Mouse (Mus musculus): Measurements from ENCODE around the gene Cstf2.

Cstf2 gene

DNA sequence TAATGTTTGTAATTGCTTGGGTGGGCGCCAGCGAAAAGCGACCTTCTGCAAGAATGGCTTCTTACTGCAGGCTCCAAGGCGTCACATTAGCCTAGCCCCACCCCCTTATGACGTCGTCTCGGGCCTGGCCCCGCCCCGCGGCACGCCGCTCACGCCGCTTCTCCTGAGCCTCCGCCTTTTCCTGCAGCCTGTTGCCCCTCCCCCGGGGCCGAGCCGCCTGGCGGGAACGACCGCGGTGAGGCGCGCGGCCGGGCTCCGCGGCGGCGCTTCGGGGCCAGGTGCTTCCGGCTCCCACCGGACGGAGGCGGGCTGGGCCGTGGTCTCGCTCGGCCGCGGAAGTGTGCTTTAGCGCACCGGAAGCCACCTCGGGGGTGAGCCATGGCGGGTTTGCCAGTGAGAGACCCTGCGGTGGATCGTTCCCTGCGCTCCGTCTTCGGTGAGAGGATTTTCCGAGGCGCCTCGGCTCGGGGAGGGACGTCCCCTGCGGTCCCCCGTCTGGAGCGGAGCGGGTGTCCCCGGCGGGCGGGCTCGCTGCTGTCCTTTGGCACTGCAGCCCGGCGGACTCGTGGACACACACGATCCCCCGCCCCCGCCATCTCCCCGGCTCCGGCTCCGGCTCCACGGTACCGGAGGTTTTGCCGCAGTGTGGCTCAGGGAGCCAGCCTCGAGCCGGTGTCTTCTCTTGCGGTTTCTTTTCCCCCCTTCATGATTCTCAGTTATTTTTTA, at the start of gene Cstf2:
Gene Cstf2, plus strand, starts transcription at position 201 of the 726 bp plus-strand sequence.
- DNase-seq (ENCODE audit: low read depth): peak; percentile 94

DNA sequence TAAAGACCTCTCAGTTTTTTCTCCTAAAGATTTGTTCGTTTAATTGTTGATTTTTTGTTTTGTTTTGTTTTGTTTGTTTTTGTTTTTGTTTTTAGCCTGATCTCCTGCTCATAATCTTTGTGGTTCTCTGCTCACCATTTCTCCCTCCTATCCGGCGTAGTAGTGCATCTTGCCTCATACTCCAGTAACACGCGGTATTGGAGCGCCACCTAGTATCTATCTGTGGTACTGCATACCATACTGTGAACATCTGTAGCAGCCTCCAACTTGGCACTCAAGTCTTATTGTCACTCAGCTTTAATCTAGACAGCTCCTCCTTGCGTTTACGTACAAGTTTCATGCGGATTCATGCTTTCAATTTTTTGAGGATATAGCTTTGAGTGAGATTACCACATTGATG, 40.0 kb upstream of the Cstf2 start:
- peak; percentile 65 for DNase-seq (ENCODE audit: low read depth)

DNA sequence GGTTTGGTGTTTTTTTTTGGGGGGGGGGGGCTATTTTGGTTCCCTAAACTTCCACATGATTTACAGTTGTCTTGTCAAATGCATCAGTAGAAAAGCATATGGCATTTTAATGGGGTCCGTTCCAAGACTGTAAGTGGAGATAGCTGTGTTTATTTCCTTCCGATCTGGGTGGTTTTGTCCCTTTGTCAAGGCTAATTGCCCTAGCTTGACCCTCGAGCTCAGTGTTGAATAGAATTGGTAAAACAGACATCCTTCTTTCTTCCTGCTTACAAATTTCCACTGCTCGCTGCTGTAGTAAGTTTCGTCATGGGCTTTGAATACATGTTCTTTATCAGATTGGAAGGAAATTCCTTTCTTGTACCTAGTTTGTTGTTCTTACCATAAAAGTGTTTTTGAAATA, 38.3 kb upstream of the Cstf2 start:
- no peak for DNase-seq (ENCODE audit: low read depth)

DNA sequence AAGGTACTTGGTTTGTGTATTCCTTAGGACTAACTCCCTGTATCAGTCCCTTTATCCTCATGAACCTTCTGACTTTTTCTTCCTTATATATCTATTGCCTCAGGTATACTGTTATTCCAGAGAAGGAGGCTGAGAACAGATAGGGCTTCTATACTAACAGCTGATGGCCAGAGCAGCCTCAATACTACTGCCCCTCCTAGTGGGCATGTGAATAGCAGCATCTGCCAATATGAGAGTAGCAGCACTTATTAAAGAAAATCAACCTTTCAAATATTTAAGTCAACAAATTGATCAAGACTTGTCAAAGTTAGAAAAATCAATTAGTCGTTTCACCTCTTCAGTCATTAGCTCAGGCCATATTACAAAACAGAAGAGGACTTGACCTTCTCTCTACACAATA, 10.0 kb upstream of the Cstf2 start:
- DNase-seq (ENCODE audit: low read depth): no peak

DNA sequence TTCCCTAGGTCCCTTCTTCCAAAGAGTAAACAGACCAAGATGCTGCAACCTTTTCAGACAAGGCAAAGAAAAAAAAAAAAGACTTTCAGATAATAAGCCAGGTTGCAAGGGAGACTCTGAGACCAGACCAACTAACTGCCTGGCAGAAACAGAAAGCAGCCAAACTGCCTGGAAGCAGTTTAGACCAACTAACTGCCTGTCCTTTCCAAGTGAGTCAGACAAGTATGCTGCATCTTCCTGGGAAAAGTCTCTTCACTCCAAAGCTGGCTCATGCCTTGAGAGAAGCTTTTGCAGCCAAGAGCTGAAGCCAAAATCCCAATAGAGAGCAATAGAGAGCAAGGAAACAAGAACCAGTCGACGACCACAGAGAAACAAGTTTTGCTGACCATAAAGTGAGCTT, 2.1 kb upstream of the Cstf2 start:
- no peak for DNase-seq (ENCODE audit: low read depth)

DNA sequence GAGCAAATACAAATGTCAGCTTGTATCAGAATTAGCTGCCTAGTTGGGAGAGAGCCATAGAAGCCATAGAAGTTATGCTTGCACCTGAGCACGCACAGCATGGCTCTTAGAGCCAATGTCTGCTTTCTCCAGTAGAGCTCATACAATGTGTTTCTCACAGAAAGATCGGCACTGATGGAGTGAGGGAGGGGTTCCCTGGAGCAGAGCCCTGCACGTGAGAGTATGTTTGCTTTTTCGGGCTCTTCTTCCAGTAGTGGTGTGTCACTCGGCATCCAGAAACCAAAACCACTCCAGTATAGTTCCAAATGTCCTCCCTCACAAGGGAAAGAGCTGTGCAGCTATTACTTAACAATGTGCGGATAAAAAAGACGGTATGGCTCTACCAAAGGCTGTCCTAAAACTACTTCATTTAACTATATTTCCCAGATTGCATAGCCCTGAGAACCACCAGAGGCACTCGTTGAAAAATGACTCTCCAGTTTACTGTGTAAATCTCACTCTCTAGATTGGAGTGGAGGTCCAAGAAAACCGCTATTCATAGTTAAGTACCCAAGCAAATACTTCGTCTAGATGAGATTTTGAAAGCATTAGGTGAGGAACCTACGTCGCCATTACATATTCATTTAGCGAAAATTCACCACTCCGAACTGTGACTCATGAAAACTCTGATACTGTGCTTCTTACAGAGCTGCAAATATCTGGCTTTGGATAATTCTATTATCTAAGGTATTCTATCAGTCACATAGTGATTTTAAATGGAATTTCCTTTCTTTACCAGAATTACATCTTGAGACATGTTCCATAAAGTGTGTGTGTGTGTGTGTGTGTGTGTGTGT, 729 bp upstream of the Cstf2 start:
- DNase-seq (ENCODE audit: low read depth): peak; percentile 4

DNA sequence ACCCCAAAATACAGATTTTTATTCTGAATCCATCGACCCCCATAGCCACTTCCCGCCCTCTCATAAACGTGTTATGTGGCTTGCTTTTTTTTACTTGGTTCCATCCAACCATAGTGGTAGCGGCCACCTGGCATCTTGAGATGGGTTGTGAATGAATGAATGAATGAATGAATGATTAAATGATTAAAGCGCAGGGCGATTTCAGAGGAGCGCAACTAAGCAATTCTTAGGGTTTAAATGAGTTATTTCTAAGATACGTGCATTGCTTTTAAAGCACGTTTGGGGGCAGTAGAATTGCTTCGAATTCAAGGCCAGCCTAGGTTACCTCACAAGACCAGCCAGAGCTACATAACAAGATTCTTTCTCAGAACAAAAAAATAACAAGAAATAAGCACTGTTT, 777 bp downstream of the Cstf2 start:
- DNase-seq (ENCODE audit: low read depth): peak; percentile 55

DNA sequence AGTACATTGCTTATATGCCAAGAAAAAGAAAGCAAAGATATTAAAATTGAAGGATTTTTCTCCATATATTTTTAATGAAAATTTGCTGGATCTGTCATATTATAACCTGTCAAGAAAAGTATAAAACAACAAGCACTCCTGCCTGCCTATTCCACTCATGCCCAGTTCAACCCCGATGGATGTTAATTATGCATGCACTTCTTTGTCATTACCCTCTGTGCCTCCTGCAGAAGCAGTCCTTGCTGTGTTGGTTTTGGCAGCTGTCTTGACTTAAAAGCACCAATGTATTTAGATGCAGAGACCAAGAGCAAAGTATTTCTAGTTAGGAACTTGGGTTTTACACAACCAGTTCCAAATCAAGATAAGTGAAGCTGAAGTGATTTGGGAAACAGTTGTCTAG, 26.5 kb downstream of the Cstf2 start:
- no peak for DNase-seq (ENCODE audit: low read depth)

DNA sequence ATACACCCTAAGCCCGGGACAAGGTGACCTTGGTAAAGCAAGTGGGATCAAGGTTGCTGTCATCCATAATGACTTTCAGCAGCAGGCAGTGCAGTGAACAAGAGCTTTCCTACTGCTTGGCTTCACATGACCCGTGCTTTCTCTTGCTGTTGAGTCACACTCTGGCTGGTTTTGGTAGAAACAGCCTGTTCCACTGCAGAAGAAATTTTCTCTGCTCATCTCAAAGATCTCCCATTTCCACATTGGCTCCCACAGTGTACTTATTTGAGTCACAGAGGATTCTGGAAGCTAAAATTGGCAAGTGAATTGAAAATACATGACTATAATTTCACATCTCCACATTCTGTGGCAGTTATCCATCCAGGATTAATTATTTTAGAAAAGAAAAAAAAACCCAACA, 43.7 kb downstream of the Cstf2 start:
- DNase-seq (ENCODE audit: low read depth): no peak

DNA sequence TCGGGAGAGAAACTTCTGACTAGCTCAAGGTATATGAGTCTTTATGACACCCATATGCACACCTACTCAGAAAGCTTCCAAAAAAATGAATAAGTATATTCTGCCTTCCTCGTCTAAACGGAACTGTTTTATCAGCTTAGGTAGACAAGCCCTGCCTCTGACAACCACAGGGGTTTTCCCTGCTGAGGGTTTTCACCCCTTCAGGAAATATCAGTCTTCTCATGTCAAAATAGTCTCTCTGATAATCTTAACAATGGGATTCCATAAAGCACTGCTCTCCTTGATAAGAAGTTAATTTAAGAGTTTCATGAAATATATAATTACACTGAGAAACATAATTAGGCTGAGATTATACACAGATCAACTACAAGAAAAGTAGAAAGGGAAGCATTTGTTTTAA, 52.8 kb downstream of the Cstf2 start:
- peak; percentile 17 for DNase-seq (ENCODE audit: low read depth)

DNA sequence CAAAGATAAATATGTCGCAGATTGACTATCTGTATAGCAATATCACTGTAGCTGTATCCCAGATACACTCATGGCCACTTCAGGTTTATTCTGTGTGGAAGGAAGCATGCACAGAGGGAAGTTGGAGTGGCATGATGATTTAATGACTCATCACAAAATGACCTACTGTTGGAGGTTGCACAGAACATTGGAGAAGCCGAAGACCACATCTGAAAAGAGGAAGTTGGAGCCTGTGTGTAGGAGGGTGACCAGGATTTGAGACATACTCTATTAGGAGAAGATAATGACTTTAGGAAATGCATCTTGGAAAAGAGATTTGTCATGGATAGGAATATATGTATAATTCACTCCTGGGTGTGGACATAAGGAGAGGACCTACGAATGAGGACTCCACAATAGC, 57.4 kb downstream of the Cstf2 start:
- DNase-seq (ENCODE audit: low read depth): no peak

DNA sequence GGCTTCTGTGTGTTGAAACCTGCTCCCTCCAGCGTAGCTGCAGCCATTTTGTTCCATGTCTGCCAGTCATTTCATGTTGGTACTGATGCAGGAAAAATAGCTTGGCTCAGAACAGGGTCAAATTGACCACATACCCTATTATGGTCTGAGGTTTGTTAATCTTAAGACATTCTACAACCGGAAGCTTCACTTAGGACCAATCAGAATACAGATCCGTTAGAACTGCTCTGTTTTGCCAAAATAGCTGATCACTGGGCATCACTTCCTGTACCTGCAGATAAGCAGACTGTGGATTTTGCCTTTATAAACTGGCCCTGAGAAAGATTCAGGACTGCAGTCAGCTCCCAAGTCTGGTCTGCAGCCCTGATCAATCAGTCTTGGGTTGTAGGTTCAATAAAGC, 69.6 kb downstream of the Cstf2 start:
- no peak for DNase-seq (ENCODE audit: low read depth)

DNA sequence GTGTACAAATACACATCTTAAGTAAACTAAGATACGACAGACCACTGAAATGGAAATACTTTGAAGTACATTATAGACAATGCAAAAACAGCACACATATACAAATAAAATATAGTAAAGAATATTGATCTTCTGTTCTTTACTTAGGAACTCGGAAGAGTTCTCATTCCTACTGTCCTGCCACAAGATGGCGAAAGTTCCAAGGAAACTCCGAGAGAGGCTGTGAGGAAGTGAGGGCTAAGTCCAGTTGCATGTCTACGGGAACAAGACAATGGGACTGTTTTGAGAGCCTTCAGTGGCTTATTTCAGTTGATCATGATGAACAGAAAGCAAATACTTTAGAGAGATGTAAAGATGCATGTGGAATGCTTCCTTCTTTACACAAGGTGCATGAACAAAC, 73.3 kb downstream of the Cstf2 start:
- DNase-seq (ENCODE audit: low read depth): peak; percentile 8

DNA sequence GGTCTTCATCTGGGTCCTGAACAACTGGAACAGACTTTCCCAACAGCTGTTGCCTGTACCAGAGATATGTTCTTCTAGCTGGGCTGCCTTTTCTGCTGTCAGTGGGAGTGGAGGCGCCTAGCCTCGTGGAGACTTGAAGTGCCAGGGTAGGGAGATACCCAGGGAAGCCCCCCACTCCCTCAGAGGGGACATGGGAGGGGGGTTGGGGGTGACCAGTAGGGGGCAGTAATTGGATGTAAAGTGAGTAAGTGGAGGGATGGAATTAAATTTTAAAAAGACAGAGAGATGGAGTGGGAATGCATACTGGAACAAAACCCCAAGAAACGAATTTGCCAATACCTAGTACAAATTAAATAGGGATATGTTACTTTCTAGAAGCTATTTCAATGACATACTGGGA, 74.8 kb downstream of the Cstf2 start:
- DNase-seq (ENCODE audit: low read depth): peak; percentile 54
